Mouse (Mus musculus): Measurements from ENCODE around the gene Prdm5.

Gene Prdm5

GRCm38 (mm10) chr6:65831443-65831842, 52.7 kb downstream of the Prdm5 start:
- no peak for DNase-seq (ENCODE audit: low spot score in 2 of 2)

- DNase-seq (ENCODE audit: low spot score in 2 of 2) = no peak
Observed at GRCm38 (mm10) chr6:65834013-65834412, 55.2 kb downstream of the Prdm5 start.

- no peak for DNase-seq (ENCODE audit: low spot score in 2 of 2)
Observed at GRCm38 (mm10) chr6:65842579-65842978, 63.8 kb downstream of the Prdm5 start.

- DNase-seq (ENCODE audit: low spot score in 2 of 2) = no peak
Observed at GRCm38 (mm10) chr6:65849127-65849526, 70.3 kb downstream of the Prdm5 start.

- no peak for DNase-seq (ENCODE audit: low spot score in 2 of 2)
Observed at GRCm38 (mm10) chr6:65849687-65850086, 70.9 kb downstream of the Prdm5 start.

- DNase-seq (ENCODE audit: low spot score in 2 of 2) = no peak
Observed at GRCm38 (mm10) chr6:65850221-65850620, 71.4 kb downstream of the Prdm5 start.

- no peak for DNase-seq (ENCODE audit: low spot score in 2 of 2)
Observed at GRCm38 (mm10) chr6:65854020-65854419, 75.2 kb downstream of the Prdm5 start.

- no peak for DNase-seq (ENCODE audit: low spot score in 2 of 2)
Observed at GRCm38 (mm10) chr6:65854585-65854984, 75.8 kb downstream of the Prdm5 start.

- no peak for DNase-seq (ENCODE audit: low spot score in 2 of 2)
Observed at GRCm38 (mm10) chr6:65860609-65861008, 81.8 kb downstream of the Prdm5 start.

GRCm38 (mm10) chr6:65862836-65863235, 84.0 kb downstream of the Prdm5 start:
- DNase-seq (ENCODE audit: low spot score in 2 of 2) = no peak

GRCm38 (mm10) chr6:65864233-65864632, 85.4 kb downstream of the Prdm5 start:
- DNase-seq (ENCODE audit: low spot score in 2 of 2) = no peak

GRCm38 (mm10) chr6:65864919-65865318, 86.1 kb downstream of the Prdm5 start:
- no peak for DNase-seq (ENCODE audit: low spot score in 2 of 2)

- DNase-seq (ENCODE audit: low spot score in 2 of 2) = no peak
Observed at GRCm38 (mm10) chr6:65865861-65866260, 87.1 kb downstream of the Prdm5 start.

GRCm38 (mm10) chr6:65871754-65872278, 93.0 kb downstream of the Prdm5 start:
- DNase-seq (ENCODE audit: low spot score in 2 of 2) = no peak

GRCm38 (mm10) chr6:65878300-65878699, 99.5 kb downstream of the Prdm5 start:
- no peak for DNase-seq (ENCODE audit: low spot score in 2 of 2)

- DNase-seq (ENCODE audit: low spot score in 2 of 2) = no peak
Observed at GRCm38 (mm10) chr6:65888835-65889234, 110.0 kb downstream of the Prdm5 start.

- DNase-seq (ENCODE audit: low spot score in 2 of 2) = no peak
Observed at GRCm38 (mm10) chr6:65892045-65892660, 113.4 kb downstream of the Prdm5 start.

GRCm38 (mm10) chr6:65906657-65907182, 127.9 kb downstream of the Prdm5 start:
- DNase-seq (ENCODE audit: low spot score in 2 of 2) = no peak

- no peak for DNase-seq (ENCODE audit: low spot score in 2 of 2)
Observed at GRCm38 (mm10) chr6:65915421-65915820, 136.6 kb downstream of the Prdm5 start.

GRCm38 (mm10) chr6:65921703-65922102, 142.9 kb downstream of the Prdm5 start:
- DNase-seq (ENCODE audit: low spot score in 2 of 2) = no peak

- DNase-seq (ENCODE audit: low spot score in 2 of 2) = no peak
Observed at GRCm38 (mm10) chr6:65923501-65924084, 144.8 kb downstream of the Prdm5 start.

- no peak for DNase-seq (ENCODE audit: low spot score in 2 of 2)
Observed at GRCm38 (mm10) chr6:65925737-65926333, 147.0 kb downstream of the Prdm5 start.

- DNase-seq (ENCODE audit: low spot score in 2 of 2) = no peak
Observed at GRCm38 (mm10) chr6:65930523-65930922, 151.7 kb downstream of the Prdm5 start.
